Mouse (Mus musculus): ENCODE data around the gene Usp7. TPM values are rescaled to one million over a fixed set of nuclear protein-coding genes. Genes with fewer than 3 reads are reported as not detected.
"Not testable (repeated sequence)": the region's sequence is repeated elsewhere in the genome, so short reads cannot be mapped to it uniquely, and the experiment has no call there.

Usp7 gene
- total RNA-seq, 1 experiment from 2014 or later: 238 TPM

DNA sequence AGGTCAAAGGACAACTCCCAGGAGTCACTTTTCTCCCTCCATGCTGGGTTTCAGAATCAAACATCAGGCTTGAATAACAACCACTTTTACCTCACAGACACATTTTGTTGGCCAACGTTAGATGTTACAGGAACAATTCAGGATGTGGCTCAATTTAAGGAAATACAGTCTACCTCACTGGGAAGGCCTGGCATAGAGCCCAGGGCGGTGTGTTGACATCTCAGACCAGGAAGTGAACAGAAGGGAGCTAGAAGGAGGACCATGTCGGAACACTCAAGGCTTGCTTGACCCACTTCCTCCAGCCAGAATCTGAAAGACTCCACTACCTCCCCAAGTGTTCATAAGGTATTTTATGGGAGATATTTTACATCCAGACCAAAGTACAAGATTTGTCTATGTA is 7.4 kb downstream of the Usp7 start:
- peak; percentile 78 for ATAC-seq (replicated peaks; ENCODE audit: low read depth, poor library complexity, severe bottlenecking)

DNA sequence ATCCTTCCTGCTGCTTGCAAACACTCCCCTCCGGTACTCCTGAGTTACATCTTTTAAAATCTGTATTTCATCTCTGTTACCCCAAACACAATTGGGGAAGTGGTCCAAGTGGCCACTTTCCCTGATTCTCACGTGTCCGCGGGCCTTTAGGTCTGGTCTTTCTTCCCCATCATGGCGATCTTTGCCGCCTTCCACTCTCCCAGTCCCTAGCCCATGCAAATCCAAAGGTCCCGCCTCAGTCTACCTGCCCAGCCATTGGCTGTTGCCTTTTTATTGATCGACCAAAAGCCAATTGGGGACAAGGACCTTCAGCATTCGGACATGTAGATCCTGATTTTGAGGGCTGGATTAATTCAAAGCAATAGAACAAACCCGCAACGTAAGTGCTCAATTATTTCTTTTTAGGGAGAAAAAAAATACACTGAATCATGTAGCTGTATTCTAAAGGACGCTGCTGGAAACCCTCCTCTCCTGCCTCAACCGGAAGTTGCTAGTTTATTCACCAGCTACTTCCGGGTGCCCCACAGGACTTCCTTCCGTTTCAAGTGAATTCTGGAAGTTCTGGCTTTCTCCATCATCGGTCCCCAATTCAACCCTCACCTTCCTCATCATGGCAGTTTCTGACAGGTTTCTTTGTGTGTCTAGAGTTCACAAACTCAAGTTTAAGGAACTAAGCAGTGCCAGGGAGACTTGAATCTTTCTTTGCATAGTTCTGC is 8.8 kb downstream of the Usp7 start:
- no peak for ATAC-seq (replicated peaks; ENCODE audit: low read depth, poor library complexity, severe bottlenecking)

DNA sequence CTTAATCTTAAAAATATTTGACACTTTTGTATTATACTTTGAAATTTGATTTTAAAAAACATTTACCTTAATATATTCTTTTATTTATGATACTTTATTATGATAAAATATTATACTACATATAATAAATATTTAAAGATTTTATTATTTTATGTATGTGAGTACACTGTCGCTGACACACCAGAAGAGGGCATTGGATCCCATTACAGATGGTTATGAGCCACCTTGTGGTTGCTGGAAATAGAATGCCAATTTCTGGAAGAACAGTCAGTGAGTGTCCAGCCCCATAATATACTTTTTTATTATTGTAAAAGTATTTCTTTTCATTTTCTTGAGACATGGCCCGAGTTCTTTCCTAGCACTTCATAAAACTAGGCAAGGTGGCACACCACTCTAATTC is 10.4 kb downstream of the Usp7 start:
- no peak for ATAC-seq (replicated peaks; ENCODE audit: low read depth, poor library complexity, severe bottlenecking)

DNA sequence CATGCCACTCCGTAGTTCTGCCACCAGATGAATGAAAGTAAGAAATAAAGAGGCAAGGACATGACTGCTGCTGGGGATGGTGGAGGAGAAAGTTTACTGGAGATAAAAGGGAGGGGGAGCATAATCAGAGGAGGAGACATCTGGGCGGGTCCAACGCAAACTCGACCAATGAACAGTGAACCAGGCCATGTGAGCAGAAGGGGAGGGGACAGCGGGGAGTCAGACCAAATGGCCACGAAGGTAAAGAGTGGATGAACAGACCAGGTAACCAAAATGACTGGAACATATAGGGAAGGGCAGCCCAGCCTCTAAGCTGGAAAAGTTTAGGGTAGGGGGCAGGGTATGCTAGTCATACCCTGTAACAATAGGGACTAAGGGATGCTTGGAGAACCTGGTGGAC is 10.9 kb downstream of the Usp7 start:
- ATAC-seq (replicated peaks; ENCODE audit: low read depth, poor library complexity, severe bottlenecking): no peak

DNA sequence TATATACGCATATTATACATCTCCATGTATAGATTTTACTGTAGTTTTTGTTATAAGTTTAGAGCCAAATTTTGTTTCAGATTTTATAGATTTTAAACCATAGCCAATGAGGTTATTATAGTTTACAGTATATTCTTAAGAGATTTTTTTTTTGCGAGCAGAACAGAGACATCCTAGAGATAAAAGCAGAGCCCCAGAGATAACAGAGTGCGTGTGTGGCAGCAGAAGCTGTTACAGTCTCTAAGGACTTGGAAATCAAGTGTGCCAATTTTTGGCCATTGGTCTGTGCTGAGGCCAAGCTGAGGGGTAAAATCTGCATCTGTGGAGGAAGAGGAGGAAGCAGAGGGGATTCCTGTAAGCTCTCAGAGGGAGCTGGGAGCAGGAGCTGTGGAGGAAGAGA is 11.9 kb downstream of the Usp7 start:
- ATAC-seq (replicated peaks; ENCODE audit: low read depth, poor library complexity, severe bottlenecking): no peak

DNA sequence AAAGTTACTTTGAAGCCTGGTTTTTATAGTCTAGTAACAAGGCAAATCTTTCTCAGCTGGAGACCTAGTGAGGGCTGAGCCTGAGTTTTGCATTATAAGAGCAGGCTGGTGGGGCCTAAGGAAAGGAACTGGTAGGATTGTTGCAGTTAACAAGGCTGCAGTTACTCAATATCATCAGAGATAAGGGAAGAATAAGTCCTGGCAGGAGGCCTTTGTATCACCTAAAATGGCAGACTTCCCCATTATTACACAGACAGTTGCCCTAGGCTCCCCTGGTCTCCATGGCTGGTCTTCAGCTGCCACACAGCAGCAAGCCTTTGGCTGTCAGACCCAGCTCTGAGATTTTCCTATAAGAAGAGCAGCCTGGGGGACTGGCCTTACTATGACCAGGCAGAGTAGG is 13.4 kb downstream of the Usp7 start:
- ATAC-seq (replicated peaks; ENCODE audit: low read depth, poor library complexity, severe bottlenecking): peak; percentile 77

DNA sequence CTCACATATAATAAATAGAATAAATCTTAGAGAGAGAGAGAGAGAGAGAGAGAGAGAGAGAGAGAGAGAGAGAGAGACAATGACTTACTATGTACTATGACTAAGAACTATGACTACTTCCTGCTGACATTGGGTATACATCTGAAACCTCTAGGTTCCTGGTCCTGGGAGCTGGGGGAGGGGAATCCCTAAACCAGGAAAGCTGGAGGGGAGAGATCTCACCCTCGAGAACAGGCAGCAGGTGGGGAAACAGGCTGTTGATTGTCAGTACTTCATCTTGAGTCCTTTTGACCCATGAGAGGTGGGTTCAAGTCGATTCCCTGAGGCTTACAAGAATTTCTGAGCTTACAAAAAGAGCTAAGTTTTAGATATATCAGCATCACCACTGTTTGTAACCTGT is 14.9 kb downstream of the Usp7 start:
- no peak for ATAC-seq (replicated peaks; ENCODE audit: low read depth, poor library complexity, severe bottlenecking)

DNA sequence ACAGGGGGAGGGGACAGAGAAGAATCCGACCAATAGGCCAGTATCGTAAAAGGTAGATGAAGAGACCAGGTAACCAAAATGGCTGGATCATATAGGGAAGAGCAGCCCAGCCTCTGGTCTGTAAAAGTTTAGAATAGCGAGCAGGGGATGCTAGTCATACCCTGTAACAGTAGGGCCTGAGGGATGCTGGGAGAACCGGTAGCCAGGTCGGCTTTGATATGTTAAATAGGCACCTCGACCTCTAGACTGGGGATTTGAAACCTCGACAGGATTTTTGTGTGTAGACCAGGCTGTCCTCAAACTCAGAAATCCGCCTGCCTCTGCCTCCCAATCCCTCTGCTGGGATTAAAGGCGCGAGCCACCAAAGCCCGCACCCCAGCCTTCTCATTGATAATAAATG is 15.5 kb downstream of the Usp7 start:
- no peak for ATAC-seq (replicated peaks; ENCODE audit: low read depth, poor library complexity, severe bottlenecking)

DNA sequence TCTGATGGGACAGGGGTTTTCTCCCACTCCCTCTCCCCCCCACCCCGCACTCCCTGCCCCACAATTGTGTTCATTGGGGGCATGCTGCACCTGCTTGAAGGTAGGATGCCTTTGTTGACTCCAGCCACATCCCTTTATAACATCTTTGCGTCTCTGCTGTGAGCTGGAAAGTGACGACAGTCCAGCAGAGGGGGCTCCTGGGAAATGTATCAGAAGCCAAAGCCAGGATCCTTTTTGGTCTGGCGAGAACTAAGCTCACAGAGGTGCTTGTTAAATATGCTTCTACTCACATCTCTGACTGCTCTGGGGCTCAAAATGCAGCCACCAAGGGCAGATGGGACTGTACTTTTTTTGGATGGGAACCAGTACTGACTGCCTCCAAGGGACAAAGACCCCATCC is 21.0 kb downstream of the Usp7 start:
- ATAC-seq (replicated peaks; ENCODE audit: low read depth, poor library complexity, severe bottlenecking): no peak

DNA sequence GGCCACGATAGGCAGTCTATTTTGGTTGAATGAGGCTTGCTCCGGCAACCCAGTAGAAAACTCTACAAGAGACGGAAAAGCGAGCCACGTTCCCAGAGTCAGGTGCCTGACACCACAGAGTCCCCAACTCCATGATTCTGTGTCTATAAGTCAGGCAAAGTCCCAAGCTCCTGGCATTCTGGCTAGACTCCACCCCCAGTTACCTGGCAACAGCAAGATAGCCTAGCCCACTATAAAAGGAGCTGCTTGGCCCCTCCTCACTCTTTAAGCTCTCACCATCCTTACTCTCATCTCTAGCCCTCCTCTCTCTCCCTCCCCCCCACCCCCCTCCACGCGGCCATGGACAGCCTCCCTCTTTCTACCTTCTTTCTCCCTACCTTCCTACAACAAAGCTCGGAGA is 21.8 kb downstream of the Usp7 start:
- not testable (repeated sequence) for ATAC-seq (replicated peaks; ENCODE audit: low read depth, poor library complexity, severe bottlenecking)

DNA sequence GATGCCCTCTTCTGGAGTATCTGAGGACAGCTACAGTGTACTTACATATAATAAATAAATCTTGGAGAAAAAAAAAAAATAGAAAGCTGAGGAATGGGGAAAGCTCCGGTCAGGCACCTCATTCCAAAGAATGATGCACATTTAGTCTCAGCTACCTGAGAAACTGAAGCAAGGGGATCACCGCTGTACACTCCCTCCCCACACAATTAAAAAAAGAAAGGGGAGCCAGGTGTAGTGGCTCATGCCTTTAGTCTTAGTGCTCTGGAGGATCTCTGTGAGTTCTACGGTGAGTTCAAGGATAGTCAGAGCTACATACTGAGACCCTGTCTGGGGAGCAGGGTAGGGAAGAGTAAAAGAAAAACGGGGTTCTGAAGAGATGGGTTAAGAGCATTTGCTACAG is 22.6 kb downstream of the Usp7 start:
- ATAC-seq (replicated peaks; ENCODE audit: low read depth, poor library complexity, severe bottlenecking): 0 out of 2 replicates have a peak, but pooled peaks have one; percentile 6

DNA sequence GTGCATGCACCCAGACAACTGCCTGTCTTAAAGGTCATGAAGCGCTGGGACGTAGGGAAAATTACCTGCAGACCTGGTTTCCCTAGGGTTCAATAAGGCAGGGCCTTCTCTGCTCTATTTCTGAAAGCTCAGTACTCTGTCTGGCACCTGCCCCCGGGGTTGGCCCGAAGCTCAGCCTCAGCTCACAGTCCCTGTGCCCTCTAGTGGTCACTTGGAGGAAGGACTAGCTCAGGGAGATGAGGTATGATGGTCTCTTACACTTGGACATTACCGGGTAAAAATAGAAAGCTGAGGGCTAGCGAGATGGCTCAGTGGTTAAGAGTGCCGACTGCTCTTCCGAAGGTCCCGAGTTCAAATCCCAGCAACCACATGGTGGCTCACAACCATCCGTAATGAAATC is 23.0 kb downstream of the Usp7 start:
- ATAC-seq (replicated peaks; ENCODE audit: low read depth, poor library complexity, severe bottlenecking): peak; percentile 93

DNA sequence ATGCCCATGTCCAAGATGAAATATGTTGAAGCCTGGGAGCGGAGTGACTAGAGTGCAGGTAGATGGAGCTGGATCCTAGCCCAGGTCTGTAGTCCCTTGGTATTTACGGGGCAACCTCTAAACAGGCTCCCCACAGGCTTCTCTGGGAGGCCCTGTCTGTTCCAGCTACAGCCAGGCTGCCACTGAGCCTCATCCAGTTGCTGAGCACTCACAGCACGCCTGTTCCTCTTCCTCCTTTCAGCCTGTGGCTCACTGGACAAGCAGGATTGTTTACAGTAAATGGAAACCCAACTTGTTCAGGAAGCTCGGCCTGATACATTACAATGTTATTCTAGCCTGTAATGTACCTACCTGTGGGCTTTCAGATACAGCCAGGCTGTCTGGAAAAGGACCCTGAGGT is 23.5 kb downstream of the Usp7 start:
- ATAC-seq (replicated peaks; ENCODE audit: low read depth, poor library complexity, severe bottlenecking): peak; percentile 40

DNA sequence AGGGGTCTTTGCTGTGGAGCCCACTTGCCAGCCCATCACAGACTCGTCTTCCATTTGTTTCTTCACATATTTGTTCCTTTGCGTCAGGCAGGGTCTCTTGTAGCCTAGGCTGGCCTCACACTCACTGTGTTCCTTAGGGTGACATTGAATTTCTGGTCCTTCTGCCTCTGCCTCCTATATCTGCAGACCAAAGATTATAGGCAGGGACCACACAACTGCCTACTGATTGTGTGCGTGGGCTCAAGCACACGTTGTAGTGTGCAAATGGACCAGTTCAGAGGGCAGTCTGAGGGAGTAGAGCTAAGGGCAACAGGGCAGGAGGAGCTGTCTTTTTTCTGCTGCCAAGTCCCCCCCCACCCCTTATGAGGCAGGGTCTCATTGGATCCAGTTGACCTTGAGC is 24.0 kb downstream of the Usp7 start:
- ATAC-seq (replicated peaks; ENCODE audit: low read depth, poor library complexity, severe bottlenecking): no peak

DNA sequence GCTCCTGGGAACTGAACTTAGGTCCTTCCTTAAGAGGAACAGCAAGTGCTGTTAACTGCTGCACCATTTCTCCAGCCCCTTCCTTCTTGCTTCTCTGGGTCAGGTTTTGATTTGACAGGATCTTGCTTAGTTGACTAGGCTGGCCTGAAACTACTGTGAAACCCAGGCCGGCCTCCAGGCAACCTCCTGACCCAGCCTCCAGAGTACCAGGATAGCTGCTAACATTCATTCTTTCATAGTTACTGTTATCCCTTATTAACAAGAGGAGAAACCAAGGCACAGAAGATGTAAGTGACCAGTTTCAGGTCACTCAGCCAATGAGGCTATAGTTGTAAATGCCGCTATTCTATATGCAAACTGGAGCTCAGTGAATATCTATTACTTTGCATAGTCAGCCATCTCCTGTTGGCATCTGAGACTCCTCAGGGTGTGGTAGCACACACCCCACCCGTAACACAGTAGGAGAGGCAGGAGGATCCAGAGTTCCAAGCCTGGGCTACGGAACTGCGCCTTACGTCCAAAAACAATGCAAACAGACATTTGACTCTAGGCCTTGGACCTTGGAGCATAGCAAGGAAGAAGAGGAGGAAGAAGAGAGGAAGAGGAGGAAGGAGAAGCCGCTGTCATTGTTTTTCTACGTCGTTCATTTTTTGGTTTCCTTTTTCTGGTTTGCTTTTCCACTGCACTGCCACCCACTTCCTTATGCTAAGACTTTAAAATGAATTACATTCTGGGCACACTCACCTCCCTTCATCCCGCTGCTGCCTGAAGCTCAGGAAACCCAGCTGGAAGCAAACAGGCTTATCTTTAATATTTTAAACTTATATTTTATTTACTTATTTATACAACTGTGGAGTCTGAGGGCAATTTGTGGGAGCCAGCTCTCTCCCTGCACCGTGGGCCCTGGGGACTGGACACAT is 24.7 kb downstream of the Usp7 start:
- no peak for ATAC-seq (replicated peaks; ENCODE audit: low read depth, poor library complexity, severe bottlenecking)

DNA sequence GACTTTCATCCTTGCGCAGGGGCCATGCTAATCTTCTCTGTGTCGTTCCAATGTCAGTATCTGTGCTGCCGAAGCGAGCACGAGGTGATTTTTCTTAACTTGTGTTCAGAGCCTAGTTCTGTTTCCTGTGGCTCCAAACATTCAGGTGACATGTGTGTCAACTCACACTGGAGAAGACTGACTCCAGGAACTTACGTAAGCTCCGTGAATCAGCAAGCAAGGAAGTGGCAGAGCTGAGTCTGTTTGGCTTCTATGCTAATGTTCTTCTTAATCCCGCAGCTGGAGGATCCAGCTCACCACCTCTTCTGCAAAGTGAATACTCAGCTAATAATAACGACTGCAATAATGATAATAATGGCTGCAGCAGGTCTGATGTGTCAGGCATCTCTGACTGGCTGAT is 25.9 kb downstream of the Usp7 start:
- ATAC-seq (replicated peaks; ENCODE audit: low read depth, poor library complexity, severe bottlenecking): peak; percentile 52

DNA sequence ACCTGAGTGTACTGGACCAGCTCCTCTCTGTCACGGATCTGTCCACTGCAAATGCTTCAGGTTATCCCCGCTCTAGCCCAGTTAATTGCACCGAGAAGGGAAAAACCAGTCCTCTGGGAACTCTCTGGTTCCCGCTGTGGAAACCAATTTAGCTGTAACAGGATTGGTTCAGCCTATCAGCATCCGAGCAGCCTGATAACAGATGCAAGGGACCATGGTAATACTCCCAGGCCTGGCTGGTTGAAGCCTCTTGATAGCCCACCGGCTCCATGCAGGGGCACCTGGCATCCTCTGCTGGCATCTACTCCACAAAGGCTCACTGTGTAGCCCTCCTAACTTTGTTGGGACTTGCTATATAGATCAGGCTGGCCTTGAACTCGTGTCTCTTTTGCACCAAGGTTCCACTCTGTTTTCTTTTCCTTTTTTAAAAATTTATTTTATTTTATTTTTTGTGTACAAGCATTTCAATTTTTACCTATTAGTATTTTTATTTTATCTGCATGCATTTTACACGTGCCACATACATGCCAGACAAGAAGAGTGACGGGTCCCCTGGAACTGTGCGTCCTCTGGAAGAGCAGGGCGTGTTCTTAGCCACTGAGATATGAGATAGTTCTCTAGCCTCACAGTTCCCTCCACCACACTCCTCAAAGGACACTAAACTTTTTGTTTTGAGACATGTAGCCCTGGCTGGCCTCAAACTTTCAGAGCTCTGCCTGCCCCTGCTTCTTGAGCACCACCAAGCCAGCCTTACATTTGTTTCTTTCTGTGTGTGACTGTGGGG is 27.8 kb downstream of the Usp7 start:
- ATAC-seq (replicated peaks; ENCODE audit: low read depth, poor library complexity, severe bottlenecking): no peak

DNA sequence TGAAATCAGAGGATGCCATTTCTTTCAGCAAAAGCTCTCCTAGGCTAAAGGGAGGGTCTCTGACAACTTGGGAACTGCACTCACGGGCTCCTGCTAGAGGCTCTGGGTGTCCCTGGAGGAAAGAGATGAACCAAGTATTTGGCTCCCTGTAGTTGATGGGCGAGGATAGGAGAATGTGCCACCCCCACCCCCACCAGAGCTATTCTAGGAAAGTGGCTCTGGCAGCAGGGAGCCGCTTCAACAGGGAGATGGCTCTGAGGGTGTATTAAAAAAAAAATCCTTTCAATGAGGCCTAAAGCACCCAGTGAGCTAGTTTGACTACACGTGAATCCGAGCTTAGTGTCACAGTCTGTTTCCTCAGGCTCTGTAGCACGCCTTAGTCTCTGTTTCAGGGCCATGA is 29.1 kb downstream of the Usp7 start:
- no peak for ATAC-seq (replicated peaks; ENCODE audit: low read depth, poor library complexity, severe bottlenecking)

DNA sequence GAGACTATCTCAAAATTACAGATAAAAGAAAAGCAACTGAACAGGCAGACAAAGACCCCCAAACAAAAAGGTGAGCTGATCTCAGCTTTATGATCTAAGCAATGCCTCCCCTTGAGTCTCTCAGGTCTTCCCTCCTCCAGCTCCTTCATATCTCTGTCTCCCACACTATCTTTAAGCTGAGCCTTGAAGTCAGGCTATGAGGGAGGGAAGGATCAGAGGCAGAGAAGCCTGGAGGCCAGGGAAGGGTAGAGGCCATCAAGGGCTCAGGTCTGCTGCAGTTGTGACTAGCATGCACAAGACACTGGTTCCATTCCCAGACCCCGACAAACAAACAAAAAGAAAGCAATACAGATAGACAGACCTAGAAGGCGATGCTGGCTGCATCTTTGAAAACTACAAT is 30.2 kb downstream of the Usp7 start:
- no peak for ATAC-seq (replicated peaks; ENCODE audit: low read depth, poor library complexity, severe bottlenecking)

DNA sequence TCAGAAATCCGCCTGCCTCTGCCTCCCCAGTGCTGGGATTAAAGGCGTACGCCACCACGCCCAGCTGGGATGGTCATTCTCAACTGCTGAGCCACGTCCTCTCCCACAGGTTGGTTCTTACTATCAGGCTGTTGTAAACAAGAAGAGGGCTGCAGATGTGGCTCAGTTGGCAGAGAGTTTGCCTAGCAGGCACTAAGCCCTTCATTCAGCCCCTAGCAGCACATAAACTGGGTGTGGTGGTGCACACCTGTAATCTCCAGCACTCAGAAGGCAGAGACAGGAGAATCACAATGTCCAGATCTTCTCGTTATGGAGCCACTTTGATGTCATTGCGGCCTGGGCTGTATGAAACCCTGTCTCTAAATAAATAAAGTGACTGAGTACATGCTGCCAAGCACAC is 31.1 kb downstream of the Usp7 start:
- ATAC-seq (replicated peaks; ENCODE audit: low read depth, poor library complexity, severe bottlenecking): no peak

DNA sequence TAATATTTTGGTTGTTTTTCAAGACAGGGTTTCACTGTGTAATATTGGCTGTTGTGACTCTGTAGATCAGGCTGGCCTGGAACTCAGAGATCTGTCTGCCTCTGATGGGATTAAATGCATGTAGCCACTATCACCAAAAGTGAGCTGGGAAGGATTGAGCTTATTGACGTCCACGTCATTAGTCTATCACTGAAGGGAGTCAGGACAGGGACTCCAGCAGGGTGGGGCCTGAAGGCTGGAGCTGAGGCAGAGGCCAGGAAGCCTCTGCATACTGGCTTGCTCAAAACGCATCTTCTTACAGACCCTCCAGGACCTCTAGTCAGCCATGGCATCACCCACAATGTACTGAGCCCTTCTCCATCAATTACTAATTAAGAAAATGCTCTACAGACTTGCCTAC is 33.1 kb downstream of the Usp7 start:
- ATAC-seq (replicated peaks; ENCODE audit: low read depth, poor library complexity, severe bottlenecking): no peak

Measured in common myeloid progenitor, adult 5-6 weeks (primary cell).